Mouse (Mus musculus) macrophage (primary cell): ENCODE results near the gene Hoxa4. TPM values are rescaled to one million over a fixed set of nuclear protein-coding genes. Genes with fewer than 3 reads are reported as not detected.

Source experiments
- H3K27ac ChIP-seq: fragments of 350-480 bp; formaldehyde crosslinking; 2 replicates; pipeline ENCODE4 v1.9.0; 2021
- H3K36me3 ChIP-seq: fragments of 350-480 bp; formaldehyde crosslinking; 2 replicates; pipeline ENCODE4 v1.9.0; 2021; ENCODE audit errors: inconsistent target
- H3K4me3 ChIP-seq: fragments of 350-480 bp; formaldehyde crosslinking; 2 replicates; pipeline ENCODE4 v1.9.0; 2021; ENCODE audit errors: inconsistent target
- H3K79me2 ChIP-seq: fragments of 350-480 bp; formaldehyde crosslinking; 2 replicates; pipeline ENCODE4 v1.9.0; 2021; ENCODE audit errors: inconsistent target
- WGBS: methylation state at CpG from one replicate; pipeline ENCODE4 v1.1.7; 2026; ENCODE audit warnings: inconsistent platforms; ENCODE audit not compliant: missing documents; 5-methylcytosine and 5-hydroxymethylcytosine counted together
- polyA plus RNA-seq: library from polyadenylated mRNA; stranded (reverse); fragments of 250-400 nt; gene quantifications from 3 replicates; pipeline ENCODE4 v1.2.4, GENCODE M21; 2018; ENCODE audit warnings: inconsistent platforms

Hoxa4 gene
- polyA plus RNA-seq, 1 experiment from 2014 or later, result 0.34 TPM

GRCm38 (mm10) chr6:52164626-52165440 lies 26.7 kb downstream of the Hoxa4 start, which contains the start of gene Hoxa2:
TSS of gene Hoxa2 (minus strand) at chr6:52164831.
- no peaks in the 10 kb centered on the region; the same call in 1 of the 2 replicates for H3K79me2 ChIP-seq
- H3K27ac ChIP-seq, result no peak within 1 kb of the TSS
- 47% methylated on average over 25 of the region's 25 CpGs for WGBS
- H3K36me3 ChIP-seq, result no peaks in the 10 kb centered on the region
- H3K4me3 ChIP-seq, result no peak within 1 kb of the TSS

GRCm38 (mm10) chr6:52164051-52164625 lies 27.4 kb downstream of the Hoxa4 start:
- Histone ChIP-seq H3K27ac (no peak overlapping the region), H3K79me2 (peaks cover 5% of the 10 kb centered on the region; the same call in 1 of the 2 replicates), H3K36me3 (no peaks in the 10 kb centered on the region), H3K4me3 (no peak overlapping the region)
- 23% methylated on average over 37 of the region's 39 CpGs for WGBS

GRCm38 (mm10) chr6:52163366-52164031 lies 28.1 kb downstream of the Hoxa4 start:
- Histone ChIP-seq H3K36me3 (no peaks in the 10 kb centered on the region), H3K27ac (no peak overlapping the region), H3K4me3 (no peak overlapping the region), H3K79me2 (peaks cover 6% of the 10 kb centered on the region; the same call in 1 of the 2 replicates)
- 92% methylated on average over 17 of the region's 17 CpGs for WGBS

GRCm38 (mm10) chr6:52162611-52163365 lies 28.8 kb downstream of the Hoxa4 start:
- H3K79me2 ChIP-seq, result peaks cover 6% of the 10 kb centered on the region; the same call in 1 of the 2 replicates
- no peak overlapping the region for H3K27ac ChIP-seq
- no peaks in the 10 kb centered on the region for H3K36me3 ChIP-seq
- H3K4me3 ChIP-seq, result no peak overlapping the region
- 90% methylated on average over 14 of the region's 14 CpGs for WGBS

- WGBS, result 100% methylated on average over 1 of the region's 1 CpGs
- Histone ChIP-seq H3K79me2 (peaks cover 6% of the 10 kb centered on the region; the same call in 1 of the 2 replicates), H3K4me3 (no peak overlapping the region), H3K27ac (no peak overlapping the region), H3K36me3 (no peaks in the 10 kb centered on the region)
Measured at GRCm38 (mm10) chr6:52162093-52162380, 29.5 kb downstream of the Hoxa4 start.

GRCm38 (mm10) chr6:52161336-52162092 lies 30.0 kb downstream of the Hoxa4 start:
- no peak overlapping the region for H3K27ac ChIP-seq
- H3K36me3 ChIP-seq, result no peaks in the 10 kb centered on the region
- H3K79me2 ChIP-seq, result peaks cover 6% of the 10 kb centered on the region; the same call in 1 of the 2 replicates
- H3K4me3 ChIP-seq, result no peak overlapping the region
- WGBS, result 83% methylated on average over 8 of the region's 8 CpGs

- Histone ChIP-seq H3K36me3 (no peaks in the 10 kb centered on the region), H3K79me2 (peaks cover 6% of the 10 kb centered on the region; the same call in 1 of the 2 replicates), H3K4me3 (peak overlapping the region; percentile 48), H3K27ac (peak overlapping the region; percentile 80)
- 44% methylated on average over 30 of the region's 30 CpGs for WGBS
Measured at GRCm38 (mm10) chr6:52160511-52161335, 30.8 kb downstream of the Hoxa4 start.

GRCm38 (mm10) chr6:52159979-52160378 lies 31.6 kb downstream of the Hoxa4 start:
- Histone ChIP-seq H3K4me3 (peak overlapping the region; percentile 48), H3K79me2 (peaks cover 6% of the 10 kb centered on the region; the same call in 1 of the 2 replicates), H3K27ac (peak overlapping the region; percentile 80), H3K36me3 (no peaks in the 10 kb centered on the region)
- 10% methylated on average over 9 of the region's 9 CpGs for WGBS

GRCm38 (mm10) chr6:52159164-52159761 lies 32.3 kb downstream of the Hoxa4 start:
- peak overlapping the region; percentile 48 for H3K4me3 ChIP-seq

GRCm38 (mm10) chr6:52158276-52159051 lies 33.1 kb downstream of the Hoxa4 start, which contains the start of gene Hoxa1:
TSS of gene Hoxa1 (minus strand) at chr6:52158317.
- WGBS, result under 1% methylated on average over 50 of the region's 55 CpGs
- Histone ChIP-seq H3K36me3 (no peaks in the 10 kb centered on the region), H3K4me3 (peak within 1 kb of the TSS; percentile 48), H3K79me2 (peaks cover 6% of the 10 kb centered on the region; the same call in 1 of the 2 replicates), H3K27ac (peak within 1 kb of the TSS; percentile 80)

More at GRCm38 (mm10) chr6:52159164-52159761, 32.3 kb downstream of the Hoxa4 start:
- Histone ChIP-seq H3K27ac (peak overlapping the region; percentile 80), H3K79me2 (peaks cover 6% of the 10 kb centered on the region; the same call in 1 of the 2 replicates), H3K36me3 (no peaks in the 10 kb centered on the region)
- 45% methylated on average over 12 of the region's 12 CpGs for WGBS

GRCm38 (mm10) chr6:52157466-52158275 lies 33.9 kb downstream of the Hoxa4 start:
- H3K36me3 ChIP-seq, result no peaks in the 10 kb centered on the region
- no peak overlapping the region for H3K27ac ChIP-seq
- 9% methylated on average over 31 of the region's 32 CpGs for WGBS
- H3K79me2 ChIP-seq, result peaks cover 6% of the 10 kb centered on the region; the same call in 1 of the 2 replicates
- H3K4me3 ChIP-seq, result peak overlapping the region; percentile 48
